Mouse (Mus musculus) adrenal gland, postnatal 36 days (tissue): ENCODE measurements around the gene Acer1. TPM values are rescaled to one million over a fixed set of nuclear protein-coding genes. Genes with fewer than 3 reads are reported as not detected.

Experiments used
- DNase-seq, 2 experiments: peaks; one replicate each; pipeline ENCODE4 v3.0.0; 2021; ENCODE audit warnings: mixed read lengths in 1 of 2
- total RNA-seq, 2 experiments: library from RNA; stranded (reverse); gene quantifications; 2 replicates each; pipeline ENCODE4 v1.2.3; 2021

Gene Acer1
- total RNA-seq, 2 experiments from 2014 or later: 0.23 TPM; not detected in 1

- DNase-seq: peak; percentile 77 to 81
Observed at GRCm38 (mm10) chr17:56989467-56990114, 7.7 kb upstream of the Acer1 start.

GRCm38 (mm10) chr17:56988921-56989430, 7.0 kb upstream of the Acer1 start:
- no peak for DNase-seq

GRCm38 (mm10) chr17:56988441-56988840, 6.5 kb upstream of the Acer1 start:
- DNase-seq: no peak

GRCm38 (mm10) chr17:56986105-56986805, 4.3 kb upstream of the Acer1 start:
- no peak for DNase-seq

- DNase-seq: no peak
Observed at GRCm38 (mm10) chr17:56985656-56986055, 3.7 kb upstream of the Acer1 start.

- DNase-seq: no peak
Observed at GRCm38 (mm10) chr17:56984886-56985285, 3.0 kb upstream of the Acer1 start.

GRCm38 (mm10) chr17:56981049-56981448, 877 bp downstream of the Acer1 start:
- no peak for DNase-seq

- DNase-seq: no peak
Observed at GRCm38 (mm10) chr17:56979524-56979923, 2.4 kb downstream of the Acer1 start.

- no peak for DNase-seq
Observed at GRCm38 (mm10) chr17:56976531-56977390, 5.2 kb downstream of the Acer1 start.

GRCm38 (mm10) chr17:56975391-56975790, 6.5 kb downstream of the Acer1 start:
- DNase-seq: no peak

GRCm38 (mm10) chr17:56974708-56975240, 7.2 kb downstream of the Acer1 start:
- no peak for DNase-seq

- no peak for DNase-seq
Observed at GRCm38 (mm10) chr17:56973956-56974707, 7.8 kb downstream of the Acer1 start.

- no peak for DNase-seq
Observed at GRCm38 (mm10) chr17:56970081-56970480, 11.8 kb downstream of the Acer1 start.

- peak; percentile 42 to 52 for DNase-seq
Observed at GRCm38 (mm10) chr17:56969321-56969720, 12.6 kb downstream of the Acer1 start.

- no peak for DNase-seq
Observed at GRCm38 (mm10) chr17:56963646-56964045, 18.3 kb downstream of the Acer1 start.

- DNase-seq: peak in 1 of 2 experiments; percentile 61
Observed at GRCm38 (mm10) chr17:56962642-56963405, 19.1 kb downstream of the Acer1 start.

- DNase-seq: no peak
Observed at GRCm38 (mm10) chr17:56961880-56962279, 20.0 kb downstream of the Acer1 start.

- DNase-seq: no peak
Observed at GRCm38 (mm10) chr17:56958667-56959066, 23.3 kb downstream of the Acer1 start.

GRCm38 (mm10) chr17:56957763-56958429, 24.0 kb downstream of the Acer1 start:
- DNase-seq: peak; percentile 20 to 52

GRCm38 (mm10) chr17:56954871-56955270, 27.1 kb downstream of the Acer1 start:
- DNase-seq: no peak
